Mouse (Mus musculus): ENCODE results near the gene Cx3cl1.

Cx3cl1 gene

GRCm38 (mm10) chr8:94771941-94772670 is at the start of gene Cx3cl1:
TSS of gene Cx3cl1 (plus strand) at chr8:94772009.
- peak; percentile 80 for DNase-seq (ENCODE audit: low read depth, low spot score)

- no peak for DNase-seq (ENCODE audit: low read depth, low spot score)
Observed at GRCm38 (mm10) chr8:94725998-94726397, 45.8 kb upstream of the Cx3cl1 start.

- DNase-seq (ENCODE audit: low read depth, low spot score) = no peak
Observed at GRCm38 (mm10) chr8:94729301-94729700, 42.5 kb upstream of the Cx3cl1 start.

GRCm38 (mm10) chr8:94733821-94734465 is 37.9 kb upstream of the Cx3cl1 start:
- DNase-seq (ENCODE audit: low read depth, low spot score) = no peak

GRCm38 (mm10) chr8:94734735-94735350 is 37.0 kb upstream of the Cx3cl1 start:
- DNase-seq (ENCODE audit: low read depth, low spot score) = no peak

- DNase-seq (ENCODE audit: low read depth, low spot score) = no peak
Observed at GRCm38 (mm10) chr8:94735426-94736094, 36.2 kb upstream of the Cx3cl1 start.

- no peak for DNase-seq (ENCODE audit: low read depth, low spot score)
Observed at GRCm38 (mm10) chr8:94739829-94740228, 32.0 kb upstream of the Cx3cl1 start.

GRCm38 (mm10) chr8:94740591-94740990 is 31.2 kb upstream of the Cx3cl1 start:
- no peak for DNase-seq (ENCODE audit: low read depth, low spot score)

- no peak for DNase-seq (ENCODE audit: low read depth, low spot score)
Observed at GRCm38 (mm10) chr8:94741726-94742125, 30.1 kb upstream of the Cx3cl1 start.

GRCm38 (mm10) chr8:94744484-94744883 is 27.3 kb upstream of the Cx3cl1 start:
- peak; percentile 38 for DNase-seq (ENCODE audit: low read depth, low spot score)

- DNase-seq (ENCODE audit: low read depth, low spot score) = no peak
Observed at GRCm38 (mm10) chr8:94744972-94745371, 26.8 kb upstream of the Cx3cl1 start.

- no peak for DNase-seq (ENCODE audit: low read depth, low spot score)
Observed at GRCm38 (mm10) chr8:94745476-94746184, 26.2 kb upstream of the Cx3cl1 start, which contains the start of gene Ccl22. TSS of gene Ccl22 (plus strand) at chr8:94745590.

- no peak for DNase-seq (ENCODE audit: low read depth, low spot score)
Observed at GRCm38 (mm10) chr8:94746832-94747231, 25.0 kb upstream of the Cx3cl1 start.

- no peak for DNase-seq (ENCODE audit: low read depth, low spot score)
Observed at GRCm38 (mm10) chr8:94748363-94748762, 23.4 kb upstream of the Cx3cl1 start.

- no peak for DNase-seq (ENCODE audit: low read depth, low spot score)
Observed at GRCm38 (mm10) chr8:94749942-94750341, 21.9 kb upstream of the Cx3cl1 start.

- no peak for DNase-seq (ENCODE audit: low read depth, low spot score)
Observed at GRCm38 (mm10) chr8:94751023-94751849, 20.6 kb upstream of the Cx3cl1 start.

- no peak for DNase-seq (ENCODE audit: low read depth, low spot score)
Observed at GRCm38 (mm10) chr8:94754006-94754405, 17.8 kb upstream of the Cx3cl1 start.

- DNase-seq (ENCODE audit: low read depth, low spot score) = no peak
Observed at GRCm38 (mm10) chr8:94754486-94754885, 17.3 kb upstream of the Cx3cl1 start.

GRCm38 (mm10) chr8:94767035-94767434 is 4.8 kb upstream of the Cx3cl1 start:
- DNase-seq (ENCODE audit: low read depth, low spot score) = no peak

GRCm38 (mm10) chr8:94770945-94771344 is 864 bp upstream of the Cx3cl1 start:
- no peak for DNase-seq (ENCODE audit: low read depth, low spot score)

GRCm38 (mm10) chr8:94773048-94773447 is 1.2 kb downstream of the Cx3cl1 start:
- peak; percentile 79 for DNase-seq (ENCODE audit: low read depth, low spot score)
